Mouse (Mus musculus): Measurements from ENCODE around the gene Zfp609. TPM values are rescaled to one million over a fixed set of nuclear protein-coding genes. Genes with fewer than 3 reads are reported as not detected.

Zfp609 gene
- polyA plus RNA-seq, 1 experiment = 11.1 TPM

GRCm38 (mm10) chr9:65664163-65664562, 163.2 kb downstream of the Zfp609 start:
- peaks cover 4% of the 10 kb centered on the region for H3K36me3 ChIP-seq (ENCODE audit: control insufficient read depth, insufficient read depth)
- TF ChIP-seq MYOD1 (IDR thresholded peaks at IDR 0.05; ENCODE audit: control insufficient read depth in 1 of 3, insufficient read length in 2 of 3, low read depth in 2 of 3) = no peak
- TF ChIP-seq CEBPB (IDR thresholded peaks at IDR 0.05; ENCODE audit: insufficient read depth, poor library complexity, severe bottlenecking) = no peak
- no peak for TF ChIP-seq TCF3 (IDR thresholded peaks at IDR 0.05; ENCODE audit: insufficient read length, low read depth)
- TF ChIP-seq MAX (IDR thresholded peaks at IDR 0.05; ENCODE audit: low read depth) = no peak
- H3K4me2 ChIP-seq (ENCODE audit: low read depth) = no peak overlapping the region
- no peak overlapping the region for H3K4me3 ChIP-seq
- no peaks in the 10 kb centered on the region for H3K27me3 ChIP-seq (ENCODE audit: control insufficient read depth, insufficient read depth, insufficient read length)
- H3ac ChIP-seq (ENCODE audit: control insufficient read depth, insufficient read length) = no peak overlapping the region
- H3K79me2 ChIP-seq (ENCODE audit: control insufficient read depth, insufficient read depth) = no peaks in the 10 kb centered on the region

- TF ChIP-seq SRF (IDR thresholded peaks at IDR 0.05; ENCODE audit: control insufficient read depth, insufficient read length, low read depth) (no peak), TCF3 (IDR thresholded peaks at IDR 0.05; ENCODE audit: insufficient read length, low read depth) (no peak), MYOG (IDR thresholded peaks at IDR 0.05; ENCODE audit: control insufficient read depth in 1 of 3, insufficient read depth in 1 of 3, insufficient read length in 2 of 3, low read depth in 2 of 3) (no peak), POLR2A (IDR thresholded peaks at IDR 0.05; ENCODE audit: insufficient read length, low read depth) (no peak), MAX (IDR thresholded peaks at IDR 0.05; ENCODE audit: low read depth) (no peak), E2F4 (IDR thresholded peaks at IDR 0.05; ENCODE audit: insufficient read depth) (no peak), MYOD1 (IDR thresholded peaks at IDR 0.05; ENCODE audit: control insufficient read depth in 1 of 3, insufficient read length in 2 of 3, low read depth in 2 of 3) (no peak), POLR2AphosphoS2 (IDR thresholded peaks at IDR 0.05; ENCODE audit: insufficient read length, low read depth) (no peak), CEBPB (IDR thresholded peaks at IDR 0.05; ENCODE audit: insufficient read depth, poor library complexity, severe bottlenecking) (no peak), TCF12 (IDR thresholded peaks at IDR 0.05; ENCODE audit: insufficient read depth, poor library complexity, severe bottlenecking) (no peak), USF1 (IDR thresholded peaks at IDR 0.05; ENCODE audit: low read depth) (no peak), REST (IDR thresholded peaks at IDR 0.05; ENCODE audit: insufficient read depth, insufficient read length) (no peak)
- Histone ChIP-seq H3K4me3 (no peak overlapping the region), H3K79me2 (ENCODE audit: control insufficient read depth, insufficient read depth) (no peaks in the 10 kb centered on the region), H3K4me2 (ENCODE audit: low read depth) (no peak overlapping the region), H3ac (ENCODE audit: control insufficient read depth, insufficient read length) (no peak overlapping the region), H3K36me3 (ENCODE audit: control insufficient read depth, insufficient read depth) (peaks cover 10% of the 10 kb centered on the region), H3K27me3 (ENCODE audit: control insufficient read depth, insufficient read depth, insufficient read length) (no peaks in the 10 kb centered on the region)
Observed at GRCm38 (mm10) chr9:65661493-65661892, 165.9 kb downstream of the Zfp609 start.

- peaks cover 10% of the 10 kb centered on the region for H3K36me3 ChIP-seq (ENCODE audit: control insufficient read depth, insufficient read depth)
- TF ChIP-seq TCF3 (IDR thresholded peaks at IDR 0.05; ENCODE audit: insufficient read length, low read depth) = no peak
- TF ChIP-seq POLR2A (IDR thresholded peaks at IDR 0.05; ENCODE audit: insufficient read length, low read depth) = no peak
- no peak for TF ChIP-seq SRF (IDR thresholded peaks at IDR 0.05; ENCODE audit: control insufficient read depth, insufficient read length, low read depth)
- H3K4me2 ChIP-seq (ENCODE audit: low read depth) = no peak overlapping the region
- H3K79me2 ChIP-seq (ENCODE audit: control insufficient read depth, insufficient read depth) = no peaks in the 10 kb centered on the region
- no peak overlapping the region for H3K4me3 ChIP-seq
- H3K27me3 ChIP-seq (ENCODE audit: control insufficient read depth, insufficient read depth, insufficient read length) = no peaks in the 10 kb centered on the region
- H3ac ChIP-seq (ENCODE audit: control insufficient read depth, insufficient read length) = no peak overlapping the region
Observed at GRCm38 (mm10) chr9:65661029-65661428, 166.3 kb downstream of the Zfp609 start.

GRCm38 (mm10) chr9:65657218-65657617, 170.1 kb downstream of the Zfp609 start:
- Histone ChIP-seq H3K4me3 (no peak overlapping the region), H3ac (ENCODE audit: control insufficient read depth, insufficient read length) (no peak overlapping the region), H3K79me2 (ENCODE audit: control insufficient read depth, insufficient read depth) (peaks cover 11% of the 10 kb centered on the region), H3K4me2 (ENCODE audit: low read depth) (no peak overlapping the region), H3K36me3 (ENCODE audit: control insufficient read depth, insufficient read depth) (peaks cover 10% of the 10 kb centered on the region), H3K27me3 (ENCODE audit: control insufficient read depth, insufficient read depth, insufficient read length) (no peaks in the 10 kb centered on the region)
- TF ChIP-seq TCF12 (IDR thresholded peaks at IDR 0.05; ENCODE audit: insufficient read depth, poor library complexity, severe bottlenecking) = no peak
- no peak for TF ChIP-seq POLR2A (IDR thresholded peaks at IDR 0.05; ENCODE audit: insufficient read length, low read depth)
- TF ChIP-seq POLR2AphosphoS2 (IDR thresholded peaks at IDR 0.05; ENCODE audit: insufficient read length, low read depth) = no peak
- TF ChIP-seq TCF3 (IDR thresholded peaks at IDR 0.05; ENCODE audit: insufficient read length, low read depth) = no peak
- no peak for TF ChIP-seq MYOD1 (IDR thresholded peaks at IDR 0.05; ENCODE audit: control insufficient read depth in 1 of 3, insufficient read length in 2 of 3, low read depth in 2 of 3)
- TF ChIP-seq SRF (IDR thresholded peaks at IDR 0.05; ENCODE audit: control insufficient read depth, insufficient read length, low read depth) = no peak
- TF ChIP-seq USF1 (IDR thresholded peaks at IDR 0.05; ENCODE audit: low read depth) = no peak
- TF ChIP-seq MYOG (IDR thresholded peaks at IDR 0.05; ENCODE audit: control insufficient read depth in 1 of 3, insufficient read depth in 1 of 3, insufficient read length in 2 of 3, low read depth in 2 of 3) = no peak
- no peak for TF ChIP-seq MAX (IDR thresholded peaks at IDR 0.05; ENCODE audit: low read depth)
- no peak for TF ChIP-seq E2F4 (IDR thresholded peaks at IDR 0.05; ENCODE audit: insufficient read depth)
- no peak for TF ChIP-seq CEBPB (IDR thresholded peaks at IDR 0.05; ENCODE audit: insufficient read depth, poor library complexity, severe bottlenecking)
- no peak for TF ChIP-seq REST (IDR thresholded peaks at IDR 0.05; ENCODE audit: insufficient read depth, insufficient read length)

- peaks cover 10% of the 10 kb centered on the region for H3K36me3 ChIP-seq (ENCODE audit: control insufficient read depth, insufficient read depth)
- no peaks in the 10 kb centered on the region for H3K27me3 ChIP-seq (ENCODE audit: control insufficient read depth, insufficient read depth, insufficient read length)
- H3ac ChIP-seq (ENCODE audit: control insufficient read depth, insufficient read length) = no peak overlapping the region
- no peak overlapping the region for H3K4me3 ChIP-seq
- H3K79me2 ChIP-seq (ENCODE audit: control insufficient read depth, insufficient read depth) = peaks cover 12% of the 10 kb centered on the region
- TF ChIP-seq MYOD1 (IDR thresholded peaks at IDR 0.05; ENCODE audit: control insufficient read depth in 1 of 3, insufficient read length in 2 of 3, low read depth in 2 of 3) (no peak), E2F4 (IDR thresholded peaks at IDR 0.05; ENCODE audit: insufficient read depth) (no peak), MYOG (IDR thresholded peaks at IDR 0.05; ENCODE audit: control insufficient read depth in 1 of 3, insufficient read depth in 1 of 3, insufficient read length in 2 of 3, low read depth in 2 of 3) (no peak), TCF12 (IDR thresholded peaks at IDR 0.05; ENCODE audit: insufficient read depth, poor library complexity, severe bottlenecking) (no peak), TCF3 (IDR thresholded peaks at IDR 0.05; ENCODE audit: insufficient read length, low read depth) (no peak), REST (IDR thresholded peaks at IDR 0.05; ENCODE audit: insufficient read depth, insufficient read length) (no peak), USF1 (IDR thresholded peaks at IDR 0.05; ENCODE audit: low read depth) (no peak), POLR2AphosphoS2 (IDR thresholded peaks at IDR 0.05; ENCODE audit: insufficient read length, low read depth) (no peak), MAX (IDR thresholded peaks at IDR 0.05; ENCODE audit: low read depth) (no peak), SRF (IDR thresholded peaks at IDR 0.05; ENCODE audit: control insufficient read depth, insufficient read length, low read depth) (no peak), CEBPB (IDR thresholded peaks at IDR 0.05; ENCODE audit: insufficient read depth, poor library complexity, severe bottlenecking) (no peak), POLR2A (IDR thresholded peaks at IDR 0.05; ENCODE audit: insufficient read length, low read depth) (no peak)
- H3K4me2 ChIP-seq (ENCODE audit: low read depth) = no peak overlapping the region
Observed at GRCm38 (mm10) chr9:65655540-65655939, 171.8 kb downstream of the Zfp609 start.

All from myocyte (in vitro differentiated cells).